ENCODE assay signal across 15 mouse cellular contexts in the genomic region with DNA sequence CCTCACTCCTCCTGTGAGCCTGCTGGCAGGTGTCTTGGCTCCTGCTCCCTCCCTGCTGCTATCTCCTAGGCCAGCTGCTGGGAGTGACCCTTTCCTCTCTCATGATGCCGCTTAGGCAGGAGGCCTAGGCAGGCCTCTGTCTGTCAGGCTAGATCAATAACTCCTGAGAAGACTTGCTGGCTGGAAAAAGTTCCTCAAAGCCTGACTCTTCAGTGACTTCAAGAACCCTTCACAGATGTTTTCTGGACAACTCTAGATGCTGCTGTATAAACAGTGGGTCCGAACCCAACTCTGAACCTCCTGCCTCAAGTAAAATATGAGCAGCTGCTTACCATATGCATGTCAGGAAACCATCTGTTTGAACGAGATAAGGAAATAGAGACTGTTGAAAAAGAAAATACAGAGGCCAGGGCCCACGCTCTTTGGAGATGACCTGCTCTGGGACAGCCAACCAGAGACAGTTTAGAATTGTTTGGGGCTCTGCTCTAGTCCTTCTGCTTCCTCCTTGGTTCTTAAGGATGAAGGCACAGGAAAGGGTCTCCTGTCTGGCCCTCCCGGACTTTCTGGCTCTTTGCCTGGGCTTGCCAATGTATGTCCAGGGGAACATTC. TPM values are rescaled to one million over a fixed set of nuclear protein-coding genes. Genes with fewer than 3 reads are reported as not detected.
A peak's percentile ranks its signal among the peaks of the same experiment; 100 is the strongest.
DNase-seq lines count a peak whose midpoint lies in the region; ATAC-seq and TF ChIP-seq lines count a peak whose summit lies in the region.
"Had no signal": no experiment of that assay in that cellular context is flagged by ENCODE, and none has a peak within 500 bp of the region (broad histone marks: within the 10 kb centered on the region; RNA-seq: fewer than 3 reads in every experiment).

A gene (minus strand): TSS at position 340 of the 609 bp plus-strand sequence.

- 0 out of 2 replicates have a peak, but pooled peaks cover 2% of the 10 kb centered on the region for H3K4me1 ChIP-seq in intestine, embryonic 15.5 days (replicated peaks)
- no peaks in the 10 kb centered on the region for H3K4me1 ChIP-seq in intestine, postnatal 0 days (replicated peaks; ENCODE audit: control insufficient read depth, insufficient read depth, low read length)
- H3K4me1 ChIP-seq in thymus, adult 2 months (replicated peaks; ENCODE audit: control insufficient read depth, insufficient read depth, low read length), result no peaks in the 10 kb centered on the region
- H3K4me1 ChIP-seq: embryonic facial prominence, embryonic 15.5 days; hindbrain, embryonic 12.5 days; limb, embryonic 12.5 days had no signal

- TF ChIP-seq POLR2A in thymus, adult 2 months (IDR thresholded peaks at IDR 0.05; ENCODE audit: control insufficient read depth, extremely low read depth, insufficient read depth, low read length, poor library complexity), result no peak

- H3K9ac ChIP-seq in intestine, embryonic 15.5 days, result no peak within 1 kb of the TSS
- H3K9ac ChIP-seq in intestine, postnatal 0 days (ENCODE audit: low read depth, low read length), result no peak within 1 kb of the TSS
- H3K9ac ChIP-seq: embryonic facial prominence, embryonic 15.5 days; hindbrain, embryonic 12.5 days; limb, embryonic 12.5 days had no signal

- ATAC-seq in intestine, embryonic 15.5 days, result peak; percentile 88
- ATAC-seq in intestine, postnatal 0 days, result no peak
- ATAC-seq in hematopoietic stem cell, adult 5-6 weeks (replicated peaks in 1 of 2; ENCODE audit: insufficient read depth in 1 of 2, low FRiP score in 2 of 2, low TSS enrichment in 1 of 2, low read depth in 1 of 2, poor library complexity in 2 of 2, severe bottlenecking in 2 of 2), result peak; percentile 50 to 74
- ATAC-seq: midbrain, embryonic 16.5 days had no signal

- H3K4me3 ChIP-seq in intestine, embryonic 15.5 days (replicated peaks), result no peak within 1 kb of the TSS
- H3K4me3 ChIP-seq in intestine, postnatal 0 days (ENCODE audit: low read depth, low read length), result no peak within 1 kb of the TSS
- no peak within 1 kb of the TSS for H3K4me3 ChIP-seq in thymus, adult 2 months (ENCODE audit: control insufficient read depth, insufficient read depth, low read length)
- H3K4me3 ChIP-seq: embryonic facial prominence, embryonic 15.5 days; gastrocnemius, adult 2 months; hindbrain, embryonic 12.5 days; limb, embryonic 12.5 days had no signal

- WGBS in intestine, embryonic 15.5 days, result 56% methylated on average over 5 of the region's 5 CpGs
- 43% methylated on average over 5 of the region's 5 CpGs for WGBS in intestine, postnatal 0 days
- 63% methylated on average over 5 of the region's 5 CpGs for WGBS in thymus, adult 2 months

- no peaks in the 10 kb centered on the region for H3K27me3 ChIP-seq in intestine, embryonic 15.5 days (replicated peaks)
- no peaks in the 10 kb centered on the region for H3K27me3 ChIP-seq in intestine, postnatal 0 days (replicated peaks; ENCODE audit: control insufficient read depth, insufficient read depth, low read length)
- no peaks in the 10 kb centered on the region for H3K27me3 ChIP-seq in thymus, adult 2 months (ENCODE audit: control insufficient read depth, insufficient read depth, low read length)
- H3K27me3 ChIP-seq: embryonic facial prominence, embryonic 15.5 days; hindbrain, embryonic 12.5 days had no signal

- H3K9me3 ChIP-seq in intestine, embryonic 15.5 days, result no peaks in the 10 kb centered on the region
- H3K9me3 ChIP-seq in intestine, postnatal 0 days (ENCODE audit: control insufficient read depth), result no peaks in the 10 kb centered on the region
- H3K9me3 ChIP-seq: embryonic facial prominence, embryonic 15.5 days; hindbrain, embryonic 12.5 days; limb, embryonic 12.5 days had no signal

- no peak within 1 kb of the TSS for H3K27ac ChIP-seq in intestine, embryonic 15.5 days
- no peak within 1 kb of the TSS for H3K27ac ChIP-seq in intestine, postnatal 0 days (ENCODE audit: low read depth, low read length)
- H3K27ac ChIP-seq in thymus, adult 2 months (ENCODE audit: control insufficient read depth, insufficient read depth, low read length), result no peak within 1 kb of the TSS
- H3K27ac ChIP-seq: embryonic facial prominence, embryonic 15.5 days; gastrocnemius, adult 2 months; hindbrain, embryonic 12.5 days; limb, embryonic 12.5 days had no signal

- no peak within 1 kb of the TSS for H3K4me2 ChIP-seq in intestine, embryonic 15.5 days (replicated peaks)
- no peak within 1 kb of the TSS for H3K4me2 ChIP-seq in intestine, postnatal 0 days (replicated peaks; ENCODE audit: low read depth)
- H3K4me2 ChIP-seq: embryonic facial prominence, embryonic 15.5 days; hindbrain, embryonic 12.5 days; limb, embryonic 12.5 days had no signal

- TF ChIP-seq CTCF in intestine, postnatal 0 days (IDR thresholded peaks at IDR 0.05; ENCODE audit: low read depth), result no peak
- no peak for TF ChIP-seq CTCF in thymus, adult 2 months (IDR thresholded peaks at IDR 0.05; ENCODE audit: borderline replicate concordance, control insufficient read depth, extremely low read depth, insufficient read depth, low read length, poor library complexity)

- H3K36me3 ChIP-seq in intestine, embryonic 15.5 days, result no peaks in the 10 kb centered on the region
- H3K36me3 ChIP-seq in intestine, postnatal 0 days (ENCODE audit: control insufficient read depth, insufficient read depth), result no peaks in the 10 kb centered on the region
- H3K36me3 ChIP-seq in thymus, adult 2 months (ENCODE audit: control insufficient read depth, insufficient read depth, low read length), result no peaks in the 10 kb centered on the region
- H3K36me3 ChIP-seq: embryonic facial prominence, embryonic 15.5 days; hindbrain, embryonic 12.5 days; limb, embryonic 12.5 days had no signal

- DNase-seq in c-Kit-negative CD71-positive TER-119-positive erythroid progenitor cells, embryonic 14.5 days (ENCODE audit: low read depth, low spot score), result peak; percentile 92
- peak; percentile 78 to 84 for DNase-seq in spleen, postnatal 10 days (ENCODE audit: low spot score in 2 of 2)
- DNase-seq in right cerebral cortex, postnatal 14 days, result no peak
- no peak for DNase-seq in thymus, adult 2 months
- DNase-seq: cerebellum, adult 11-12 months; gastrocnemius, adult 2 months; kidney, postnatal 4 days; thymus, adult 18-20 months had no signal

RNA-seq across cellular contexts. Expression of the gene that starts here (rescaled TPM):
- 2.5 and 2.6 TPM in 2 replicates for polyA plus RNA-seq in intestine, embryonic 15.5 days (2015; fragmentation: Nextera tagmentation; extraction: Ambion mirVana)
- polyA plus RNA-seq in intestine, postnatal 0 days (2015; fragmentation: Nextera tagmentation; extraction: Ambion mirVana), result 0.47 and 0.50 TPM in 2 replicates
- total RNA-seq in hematopoietic stem cell, adult 5-6 weeks (2017), result 1.4 and 5.3 TPM in 2 replicates
- polyA plus RNA-seq in thymus, adult 2 months (2012; rRNA removed), result 0.87 and 0.88 TPM in 2 replicates
- total RNA-seq: gastrocnemius, adult 2 months had no signal

Comparison
In these comparisons a context has a peak if more than half of its experiments do, and no peak if none do; other contexts are left out.
1. DNase-seq: peak in c-Kit-negative CD71-positive TER-119-positive erythroid progenitor cells, embryonic 14.5 days (single experiment) and spleen, postnatal 10 days (2 of 2); none in right cerebral cortex, postnatal 14 days (single experiment) and thymus, adult 2 months (single experiment).